Mouse (Mus musculus) small intestine, adult 2 months (tissue): ENCODE data around the gene Ncoa3.

Experiments used
- CTCF ChIP-seq: fragments of 200-500 bp; IDR thresholded peaks from 2 replicates; pipeline ENCODE4 v1.5.1; 2012; ENCODE audit warnings: low read depth, mild to moderate bottlenecking, control low read depth, inconsistent platforms, low read length, moderate library complexity, mixed read lengths; ENCODE audit not compliant: insufficient replicate concordance, insufficient read length; ENCODE audit errors: extremely low read depth
- POLR2A ChIP-seq: fragments of 200-500 bp; IDR thresholded peaks from 2 replicates; pipeline ENCODE4 v1.6.1; 2012; ENCODE audit warnings: low read depth, mild to moderate bottlenecking, control low read depth, inconsistent platforms, low read length, moderate library complexity

DNA sequence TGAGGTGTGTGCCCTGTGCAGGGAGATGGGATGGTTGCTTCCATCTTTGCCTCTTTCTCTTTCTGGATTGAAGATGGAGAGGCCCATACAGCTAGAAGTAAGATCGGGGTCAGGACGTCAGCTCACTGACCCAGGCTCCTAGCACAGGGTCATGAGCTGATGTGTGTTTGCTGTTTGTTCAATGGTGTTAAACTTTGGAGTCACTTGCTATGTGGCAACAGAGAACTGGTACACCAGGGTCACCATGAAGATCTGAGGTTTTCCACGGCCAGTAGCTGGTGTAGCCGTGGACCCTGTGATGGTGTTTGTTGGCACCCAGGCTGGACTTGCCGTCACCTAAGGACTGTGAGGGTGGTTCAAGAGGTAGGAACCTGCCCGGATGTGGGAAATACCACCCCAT, 100.0 kb downstream of the Ncoa3 start:
- no peak for TF ChIP-seq CTCF
- no peak for TF ChIP-seq POLR2A
